Mouse (Mus musculus) spleen, adult 2 months (tissue): ENCODE measurements around the gene Rrm2.

Experiments used
- CTCF ChIP-seq: fragments of 200-500 bp; IDR thresholded peaks from 2 replicates; pipeline ENCODE4 v1.5.1; 2011; ENCODE audit warnings: mild to moderate bottlenecking, inconsistent platforms; ENCODE audit not compliant: insufficient read depth, insufficient read length, insufficient replicate concordance; ENCODE audit errors: extremely low read depth
- POLR2A ChIP-seq: fragments of 200-500 bp; IDR thresholded peaks from 2 replicates; pipeline ENCODE4 v1.6.1; 2011; ENCODE audit warnings: low read depth, low read length, inconsistent platforms

DNA sequence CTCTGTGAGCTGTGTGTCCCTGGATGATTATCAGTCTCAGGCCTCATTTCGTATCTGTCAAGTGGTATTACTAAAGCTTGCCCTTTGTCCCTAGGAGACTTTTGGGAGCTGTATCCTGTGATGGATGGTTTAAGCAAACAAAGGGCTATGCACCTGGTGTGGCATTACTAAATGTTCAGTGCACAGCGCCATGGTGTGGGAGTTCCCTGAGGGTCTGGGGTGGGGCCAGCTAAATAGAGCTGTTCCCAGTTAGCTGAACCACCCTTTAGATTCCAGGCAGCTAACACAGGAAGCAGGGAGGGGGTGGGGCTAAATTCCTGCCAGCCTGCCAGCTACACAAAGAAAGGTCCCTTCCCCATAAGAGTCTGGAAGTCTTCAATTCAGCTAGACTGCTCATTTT, 16.3 kb downstream of the Rrm2 start:
- TF ChIP-seq CTCF: no peak
- TF ChIP-seq POLR2A: no peak
